Mouse (Mus musculus) testis, postnatal 10 days (tissue): ENCODE results near the gene Btg4.

Source experiments
- DNase-seq: peaks from one replicate; pipeline ENCODE4 v3.0.0; 2021; ENCODE audit warnings: low spot score

Gene Btg4

GRCm38 (mm10) chr9:51165312-51166180 lies 104.8 kb downstream of the Btg4 start, which contains the start of gene Gm32742:
Gene Gm32742 (minus strand): TSS chr9:51165517.
- no peak for DNase-seq

DNA sequence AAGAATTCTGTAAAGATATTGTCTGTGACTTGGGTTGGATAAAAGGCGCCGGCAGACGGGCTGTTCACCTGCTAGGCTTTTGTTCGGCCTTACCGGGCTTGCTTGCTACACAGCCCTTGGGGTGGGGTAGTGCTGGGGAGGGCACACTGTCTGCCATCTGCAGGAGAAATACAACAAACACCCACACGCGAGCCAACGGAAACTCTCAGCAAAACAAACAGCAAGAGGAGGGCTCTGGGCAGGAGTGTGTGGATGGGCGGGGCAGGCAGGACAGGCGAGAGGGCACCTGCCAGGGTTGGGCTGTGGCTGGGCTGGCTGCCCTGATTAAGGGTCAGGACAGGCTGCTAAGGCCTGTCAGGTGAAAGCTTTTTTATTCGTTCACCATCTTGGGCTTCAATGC lies 107.3 kb downstream of the Btg4 start:
- no peak for DNase-seq

DNA sequence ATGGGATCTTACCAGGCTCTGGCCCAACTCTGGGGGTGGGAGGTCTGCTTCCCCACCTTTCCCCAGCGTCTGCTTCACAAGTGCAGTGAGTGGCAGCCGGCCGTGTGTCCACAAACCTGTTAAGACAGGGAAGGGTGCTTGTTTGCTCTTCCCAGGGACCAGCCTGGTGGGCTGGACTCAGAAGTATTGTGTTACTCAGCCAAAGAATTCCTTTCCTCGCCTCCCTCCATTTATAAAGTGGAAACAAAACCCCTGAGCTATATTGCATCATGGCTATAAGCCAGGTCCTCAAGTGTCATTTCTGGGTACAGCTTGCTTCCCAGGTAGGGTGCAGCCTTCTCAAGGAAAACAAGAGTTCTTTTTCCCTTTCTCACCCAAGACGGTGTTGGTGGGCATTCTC lies 108.0 kb downstream of the Btg4 start:
- no peak for DNase-seq

DNA sequence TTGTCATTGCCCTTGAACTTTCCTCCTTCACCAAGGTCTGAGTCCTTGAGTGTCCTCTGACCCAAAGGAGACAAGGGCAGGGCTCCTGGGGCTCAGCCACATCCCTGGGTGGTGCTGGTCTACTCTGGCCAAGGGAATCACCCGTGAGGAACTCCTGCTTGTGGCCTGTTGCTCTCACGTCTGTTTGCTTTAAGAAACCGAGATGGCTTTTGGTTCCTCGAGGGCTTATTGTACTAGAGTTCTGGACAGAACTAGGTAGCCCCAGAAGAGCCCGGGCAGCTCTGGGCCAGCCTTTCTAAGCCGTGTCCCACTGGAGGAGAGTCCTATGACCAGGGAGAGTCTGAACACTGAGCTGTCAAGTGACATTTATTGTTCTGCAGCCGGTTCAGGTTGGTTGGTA lies 108.4 kb downstream of the Btg4 start:
- no peak for DNase-seq
